Mouse (Mus musculus) lung, adult 2 months (tissue): ENCODE data around the gene Trip11. TPM values are rescaled to one million over a fixed set of nuclear protein-coding genes. Genes with fewer than 3 reads are reported as not detected.

Experiments used
- DNase-seq: peaks from one replicate; pipeline ENCODE4 v3.0.0; 2022
- H3K4me1 ChIP-seq: fragments of 200-500 bp; 2 replicates; pipeline ENCODE4 v1.6.1; 2011; ENCODE audit warnings: low read length; ENCODE audit not compliant: control insufficient read depth, insufficient read depth
- H3K4me3 ChIP-seq: fragments of 200-500 bp; replicated peaks from 2 replicates; pipeline ENCODE3; 2011; ENCODE audit warnings: low read depth, mild to moderate bottlenecking, control low read depth, low read length; ENCODE audit errors: extremely low read depth
- CTCF ChIP-seq: fragments of 200-500 bp; IDR thresholded peaks from 2 replicates; pipeline ENCODE4 v1.5.1; 2011; ENCODE audit warnings: mild to moderate bottlenecking, low read length, control low read depth; ENCODE audit not compliant: insufficient read depth
- POLR2A ChIP-seq: fragments of 200-500 bp; IDR thresholded peaks from 2 replicates; pipeline ENCODE4 v1.6.1; 2011; ENCODE audit warnings: low read depth, mild to moderate bottlenecking, control low read depth, low read length, borderline replicate concordance; ENCODE audit errors: extremely low read depth
- WGBS: fragments of 180-500 bp; shearing (Covaris S2); methylation state at CpG from one replicate; pipeline ENCODE4 v1.1.7; 2018; 5-methylcytosine and 5-hydroxymethylcytosine counted together
- polyA plus RNA-seq: library from polyadenylated mRNA; depleted of rRNA; stranded (reverse); fragments of >200 nt; gene quantifications from 2 replicates; pipeline ENCODE4 v1.2.3, GENCODE M21; 2012; rRNA removed

The Trip11 gene
- polyA plus RNA-seq, 1 experiment: 5.1 TPM

DNA sequence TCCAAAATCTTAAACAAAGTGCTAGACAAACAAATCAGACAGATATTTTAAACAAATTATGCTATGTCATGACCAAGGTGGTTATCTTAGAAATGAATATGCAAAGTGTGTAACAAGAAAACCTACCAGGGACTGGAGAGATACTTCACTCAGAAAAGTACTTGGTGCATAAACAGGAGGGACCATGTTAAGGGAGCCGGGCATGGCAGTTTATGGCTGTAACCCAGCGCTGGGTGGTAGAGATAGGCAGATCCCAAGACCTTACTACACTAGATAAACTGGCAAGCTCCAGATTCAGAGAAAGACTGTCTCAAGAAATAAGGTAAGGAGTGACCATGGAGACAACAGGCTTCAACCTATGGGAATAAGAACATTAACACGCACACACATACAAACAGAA, 123.3 kb downstream of the Trip11 start:
- 75% methylated on average over 3 of the region's 3 CpGs for WGBS

DNA sequence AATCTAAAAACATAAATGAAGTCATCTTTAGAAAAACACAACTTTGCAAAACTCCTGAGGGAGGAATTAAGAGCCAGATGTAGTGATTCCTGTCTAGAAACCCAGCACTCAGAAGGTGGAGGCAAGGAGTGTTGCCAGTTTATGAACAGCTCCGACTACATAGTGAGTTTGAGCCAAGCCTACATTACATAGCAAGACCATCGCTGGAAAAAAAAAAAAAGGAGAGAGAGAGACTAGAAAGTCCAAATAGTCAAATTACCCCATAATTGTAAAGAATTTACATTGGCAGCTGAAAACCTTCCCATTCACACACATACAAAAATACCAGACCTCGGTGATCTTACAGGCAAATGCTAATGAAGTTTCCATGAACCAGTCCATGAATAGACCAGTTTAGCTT, 123.8 kb downstream of the Trip11 start:
- TF ChIP-seq CTCF (no peak), POLR2A (no peak)
- Histone ChIP-seq H3K4me3 (no peak overlapping the region), H3K4me1 (no peaks in the 10 kb centered on the region)
- DNase-seq: no peak
- 54% methylated on average over 3 of the region's 3 CpGs for WGBS

More for the DNA sequence above, 123.3 kb downstream of the Trip11 start:
- DNase-seq: no peak
- Histone ChIP-seq H3K4me3 (no peak overlapping the region), H3K4me1 (no peaks in the 10 kb centered on the region)
- no peak for TF ChIP-seq CTCF
- no peak for TF ChIP-seq POLR2A

Other genes starting within 250 kb of the Trip11 start
- 0.87 and 1.1 TPM in 2 replicates for gene Tc2n, start 194.7 kb downstream of the Trip11 start, polyA plus RNA-seq
- gene Fbln5, start 94.2 kb downstream of the Trip11 start, polyA plus RNA-seq: 126 and 133 TPM in 2 replicates
- 3.3 and 6.3 TPM in 2 replicates for gene Atxn3, start 45.0 kb upstream of the Trip11 start, polyA plus RNA-seq
- gene Cpsf2, start 62.7 kb upstream of the Trip11 start, polyA plus RNA-seq: 2.7 and 4.1 TPM in 2 replicates
- gene Slc24a4, start 215.5 kb upstream of the Trip11 start, polyA plus RNA-seq: 20.2 and 25.2 TPM in 2 replicates